Mouse (Mus musculus): ENCODE results near the gene Ganab. TPM values are rescaled to one million over a fixed set of nuclear protein-coding genes. Genes with fewer than 3 reads are reported as not detected.
"Not testable (repeated sequence)": the region's sequence is repeated elsewhere in the genome, so short reads cannot be mapped to it uniquely, and the experiment has no call there.

Gene Ganab
- polyA plus RNA-seq, 1 experiment: 86.9 TPM

DNA sequence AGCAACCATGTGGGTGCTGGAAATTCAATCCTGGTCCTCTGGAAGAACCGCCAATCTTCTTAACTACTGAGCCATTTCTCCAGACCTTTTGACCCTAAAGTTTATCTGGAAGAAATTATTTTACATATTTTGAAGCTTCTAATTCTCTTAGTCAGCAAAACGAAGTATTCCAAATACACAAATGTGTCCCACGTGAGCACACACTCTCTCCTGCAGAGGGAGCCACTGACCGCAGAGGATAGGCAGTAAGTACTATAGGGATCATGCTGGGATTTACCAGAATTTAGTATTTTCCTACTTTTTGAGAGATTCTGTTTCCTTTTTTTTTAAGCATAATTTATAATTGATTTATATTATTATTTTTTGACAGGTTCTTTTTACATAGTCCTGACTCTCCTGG is 40.2 kb upstream of the Ganab start:
- Histone ChIP-seq H3K4me1 (ENCODE audit: control insufficient read depth, insufficient read depth, insufficient read length) (no peaks in the 10 kb centered on the region), H3K36me3 (ENCODE audit: control insufficient read depth, insufficient read depth, low read length) (no peaks in the 10 kb centered on the region), H3K4me3 (ENCODE audit: extremely low read depth, insufficient read depth, insufficient read length) (no peak overlapping the region), H3K27ac (ENCODE audit: insufficient read depth, low read length) (no peak overlapping the region), H3K27me3 (ENCODE audit: control insufficient read depth, insufficient read depth, low read length) (no peaks in the 10 kb centered on the region)
- WGBS: 40% methylated on average over 4 of the region's 4 CpGs
- TF ChIP-seq CTCF (IDR thresholded peaks at IDR 0.05; ENCODE audit: extremely low read depth, insufficient read depth, insufficient read length, insufficient replicate concordance) (peak; percentile 43; the same call in 1 of the 2 replicates), POLR2A (IDR thresholded peaks at IDR 0.05; ENCODE audit: low read depth, low read length) (no peak)
- peak in 1 of 2 experiments; percentile 37 for DNase-seq (ENCODE audit: low read depth in 1 of 2, low spot score in 2 of 2)

- H3K27ac ChIP-seq (ENCODE audit: insufficient read depth, low read length): no peak overlapping the region
- no peaks in the 10 kb centered on the region for H3K27me3 ChIP-seq (ENCODE audit: control insufficient read depth, insufficient read depth, low read length)
- no peaks in the 10 kb centered on the region for H3K4me1 ChIP-seq (ENCODE audit: control insufficient read depth, insufficient read depth, insufficient read length)
- 27% methylated on average over 1 of the region's 1 CpGs for WGBS
- no peak overlapping the region for H3K4me3 ChIP-seq (ENCODE audit: extremely low read depth, insufficient read depth, insufficient read length)
- H3K36me3 ChIP-seq (ENCODE audit: control insufficient read depth, insufficient read depth, low read length): no peaks in the 10 kb centered on the region
- peak in 1 of 2 experiments; percentile 54 for DNase-seq (ENCODE audit: low read depth in 1 of 2, low spot score in 2 of 2)
- TF ChIP-seq CTCF (IDR thresholded peaks at IDR 0.05; ENCODE audit: extremely low read depth, insufficient read depth, insufficient read length, insufficient replicate concordance) (0 out of 2 replicates have a peak, but pooled peaks have one; percentile 6), POLR2A (IDR thresholded peaks at IDR 0.05; ENCODE audit: low read depth, low read length) (no peak)
Measured at GRCm38 (mm10) chr19:8859018-8859417, 38.9 kb upstream of the Ganab start.

DNA sequence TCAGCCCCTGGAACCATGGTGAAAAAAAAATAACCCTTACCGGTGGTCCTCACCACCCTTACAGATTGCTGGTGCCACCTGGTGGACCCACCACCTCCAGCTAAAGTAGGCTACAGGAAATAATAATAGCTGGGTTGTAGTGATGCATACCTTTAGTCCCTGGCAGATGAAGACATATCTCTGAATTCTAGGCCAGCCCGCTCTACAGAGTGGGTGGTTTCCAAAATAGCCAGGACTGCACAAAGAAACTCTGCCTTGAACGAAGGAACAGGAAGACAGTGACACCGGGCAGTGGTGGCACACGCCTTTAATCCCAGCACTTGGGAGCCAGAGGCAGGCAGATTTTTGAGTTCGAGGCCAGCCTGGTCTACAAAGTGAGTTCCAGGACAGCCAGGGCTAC is 33.6 kb upstream of the Ganab start:
- 85% methylated on average over 6 of the region's 6 CpGs for WGBS
- no peak for TF ChIP-seq CTCF (IDR thresholded peaks at IDR 0.05; ENCODE audit: extremely low read depth, insufficient read depth, insufficient read length, insufficient replicate concordance)
- TF ChIP-seq POLR2A (IDR thresholded peaks at IDR 0.05; ENCODE audit: low read depth, low read length): no peak

DNA sequence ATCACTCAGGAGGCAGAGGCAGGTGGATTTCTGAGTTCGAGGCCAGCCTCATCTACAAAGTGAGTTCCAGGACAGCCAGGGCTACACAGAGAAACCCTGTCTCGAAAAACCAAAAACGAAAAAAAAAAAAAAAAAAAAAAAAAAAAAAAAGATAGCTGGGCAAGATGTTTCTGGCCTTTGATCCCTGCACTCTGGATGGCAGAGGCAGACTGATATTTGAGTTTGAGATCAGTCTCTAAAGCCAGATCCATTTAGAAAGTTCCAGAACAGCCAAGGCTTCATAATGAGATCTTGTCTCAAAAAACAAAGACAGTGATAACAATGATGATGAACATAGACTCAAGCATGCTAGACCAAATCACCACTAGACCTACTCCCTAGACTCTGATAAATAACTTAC is 27.5 kb upstream of the Ganab start:
- H3K36me3 ChIP-seq (ENCODE audit: control insufficient read depth, insufficient read depth, low read length): peaks cover 15% of the 10 kb centered on the region
- H3K27me3 ChIP-seq (ENCODE audit: control insufficient read depth, insufficient read depth, low read length); H3K4me3 ChIP-seq (ENCODE audit: extremely low read depth, insufficient read depth, insufficient read length); H3K4me1 ChIP-seq (ENCODE audit: control insufficient read depth, insufficient read depth, insufficient read length); DNase-seq (ENCODE audit: low read depth in 1 of 2, low spot score in 2 of 2); H3K27ac ChIP-seq (ENCODE audit: insufficient read depth, low read length): not testable (repeated sequence)
- 67% methylated on average over 3 of the region's 3 CpGs for WGBS

More for the DNA sequence above, 33.6 kb upstream of the Ganab start:
- no peaks in the 10 kb centered on the region for H3K4me1 ChIP-seq (ENCODE audit: control insufficient read depth, insufficient read depth, insufficient read length)
- no peak overlapping the region for H3K4me3 ChIP-seq (ENCODE audit: extremely low read depth, insufficient read depth, insufficient read length)
- no peak overlapping the region for H3K27ac ChIP-seq (ENCODE audit: insufficient read depth, low read length)
- no peak for DNase-seq (ENCODE audit: low read depth in 1 of 2, low spot score in 2 of 2)
- H3K27me3 ChIP-seq (ENCODE audit: control insufficient read depth, insufficient read depth, low read length): no peaks in the 10 kb centered on the region
- no peaks in the 10 kb centered on the region for H3K36me3 ChIP-seq (ENCODE audit: control insufficient read depth, insufficient read depth, low read length)

GRCm38 (mm10) chr19:8870838-8871237 is 27.0 kb upstream of the Ganab start:
- no peak for TF ChIP-seq POLR2A (IDR thresholded peaks at IDR 0.05; ENCODE audit: low read depth, low read length)
- no peak for TF ChIP-seq CTCF (IDR thresholded peaks at IDR 0.05; ENCODE audit: extremely low read depth, insufficient read depth, insufficient read length, insufficient replicate concordance)
- H3K36me3 ChIP-seq (ENCODE audit: control insufficient read depth, insufficient read depth, low read length): peaks cover 17% of the 10 kb centered on the region
- no peak for DNase-seq (ENCODE audit: low read depth in 1 of 2, low spot score in 2 of 2)
- peak overlapping the region; percentile 55 for H3K27ac ChIP-seq (ENCODE audit: insufficient read depth, low read length)
- no peaks in the 10 kb centered on the region for H3K27me3 ChIP-seq (ENCODE audit: control insufficient read depth, insufficient read depth, low read length)
- peak overlapping the region; percentile 78 for H3K4me3 ChIP-seq (ENCODE audit: extremely low read depth, insufficient read depth, insufficient read length)
- WGBS: 21% methylated on average over 9 of the region's 9 CpGs
- peaks cover 3% of the 10 kb centered on the region; the same call in 1 of the 2 replicates for H3K4me1 ChIP-seq (ENCODE audit: control insufficient read depth, insufficient read depth, insufficient read length)

- Histone ChIP-seq H3K27ac (ENCODE audit: insufficient read depth, low read length) (peak within 1 kb of the TSS; percentile 73), H3K36me3 (ENCODE audit: control insufficient read depth, insufficient read depth, low read length) (peaks cover 17% of the 10 kb centered on the region), H3K4me1 (ENCODE audit: control insufficient read depth, insufficient read depth, insufficient read length) (peaks cover 3% of the 10 kb centered on the region; the same call in 1 of the 2 replicates), H3K4me3 (ENCODE audit: extremely low read depth, insufficient read depth, insufficient read length) (peak within 1 kb of the TSS; percentile 78), H3K27me3 (ENCODE audit: control insufficient read depth, insufficient read depth, low read length) (no peaks in the 10 kb centered on the region)
- WGBS: 1% methylated on average over 57 of the region's 59 CpGs
- peak; percentile 87 to 96 for DNase-seq (ENCODE audit: low read depth in 1 of 2, low spot score in 2 of 2)
- no peak; the same call in none of the 2 replicates for TF ChIP-seq POLR2A (IDR thresholded peaks at IDR 0.05; ENCODE audit: low read depth, low read length)
- no peak for TF ChIP-seq CTCF (IDR thresholded peaks at IDR 0.05; ENCODE audit: extremely low read depth, insufficient read depth, insufficient read length, insufficient replicate concordance)
Measured at GRCm38 (mm10) chr19:8871267-8872186, 26.3 kb upstream of the Ganab start, which contains the start of gene Ubxn1. TSS of gene Ubxn1 (plus strand) at chr19:8871496.
